Mouse (Mus musculus): ENCODE measurements around the gene Gne.

- no peak for TF ChIP-seq POLR2A (IDR thresholded peaks at IDR 0.05; ENCODE audit: insufficient read depth, low read depth, low read length)
- no peak for TF ChIP-seq CTCF (IDR thresholded peaks at IDR 0.05; ENCODE audit: insufficient read depth, low read depth, low read length)
Observed at GRCm38 (mm10) chr4:43988976-43989375, 95.0 kb downstream of the Gne start.

All from olfactory bulb, adult 2 months (tissue).